Mouse (Mus musculus) brain, embryonic 18.5 days (tissue): ENCODE measurements around the gene Nlgn3.
"Not testable (repeated sequence)": the region's sequence is repeated elsewhere in the genome, so short reads cannot be mapped to it uniquely, and the experiment has no call there.

Source experiments
- DNase-seq: peaks from one replicate; pipeline ENCODE4 v3.0.0-alpha.2; 2012; ENCODE audit warnings: low read depth, low spot score

Gene Nlgn3

DNA sequence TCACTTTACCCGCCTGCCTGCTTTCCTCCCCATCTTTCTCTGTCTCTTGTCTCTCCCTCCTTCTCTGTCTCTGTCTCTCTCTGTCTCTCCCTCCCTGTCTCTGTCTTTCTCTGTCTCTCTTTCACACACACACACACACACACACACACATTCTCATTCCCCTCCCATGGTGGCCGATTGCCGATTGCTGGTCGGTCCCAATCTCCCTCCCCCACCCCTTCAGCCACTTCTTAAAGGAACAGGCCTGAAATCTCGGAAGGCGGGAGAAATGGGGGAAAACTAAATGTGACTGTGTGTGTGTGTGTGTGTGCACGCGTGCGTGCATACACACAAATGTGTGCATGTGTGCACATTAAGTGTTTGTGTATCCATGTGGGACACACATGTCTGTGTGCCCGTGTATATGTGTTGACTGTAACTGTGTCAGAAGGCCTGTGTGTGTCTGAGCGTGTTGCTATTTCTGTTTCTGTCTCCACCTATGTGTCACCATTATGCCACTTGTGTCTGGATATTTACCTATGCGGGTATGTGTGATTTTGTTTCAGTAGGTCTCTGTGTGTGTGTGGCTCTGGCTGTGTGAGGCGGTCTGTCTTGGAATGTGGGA is 1.6 kb downstream of the Nlgn3 start:
- peak; percentile 18 for DNase-seq

DNA sequence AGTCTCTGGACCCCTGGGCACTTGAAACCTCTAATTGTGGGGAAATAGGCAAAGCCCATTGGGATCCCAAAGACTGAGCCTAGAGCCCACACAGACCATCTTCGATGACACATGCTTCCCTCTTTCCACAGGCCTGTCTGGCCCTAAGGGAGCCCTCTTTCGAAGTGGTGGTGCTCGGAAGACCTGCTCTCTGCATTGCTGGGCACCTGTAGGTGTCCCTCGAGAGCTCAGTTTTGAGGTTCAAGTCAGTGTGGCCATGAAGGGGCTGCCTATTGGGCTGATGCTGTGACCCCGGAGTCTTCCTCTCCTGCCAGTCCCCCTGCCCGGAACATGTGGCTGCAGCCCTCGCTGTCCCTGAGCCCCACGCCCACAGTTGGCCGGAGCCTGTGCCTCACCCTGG is 2.7 kb downstream of the Nlgn3 start:
- no peak for DNase-seq

DNA sequence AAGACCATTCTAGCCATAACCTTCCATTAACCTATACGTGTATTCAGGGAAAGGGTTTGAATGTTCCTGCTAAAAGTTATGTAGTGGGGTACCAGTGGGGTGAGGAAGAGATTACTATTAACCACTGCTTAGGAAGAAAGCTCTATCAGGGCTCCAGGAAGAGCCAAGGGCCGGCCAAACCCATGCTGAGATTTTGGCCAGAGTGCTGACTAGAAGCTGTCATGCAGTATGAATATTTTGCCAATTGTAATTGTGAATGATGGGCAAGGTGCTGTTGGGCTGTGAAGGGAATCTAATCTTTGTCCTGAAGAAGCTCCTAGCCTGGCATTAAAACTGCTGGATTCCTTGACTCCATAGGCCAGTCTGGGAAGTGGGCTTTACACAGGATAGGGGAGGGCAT is 5.7 kb downstream of the Nlgn3 start:
- DNase-seq, result no peak

DNA sequence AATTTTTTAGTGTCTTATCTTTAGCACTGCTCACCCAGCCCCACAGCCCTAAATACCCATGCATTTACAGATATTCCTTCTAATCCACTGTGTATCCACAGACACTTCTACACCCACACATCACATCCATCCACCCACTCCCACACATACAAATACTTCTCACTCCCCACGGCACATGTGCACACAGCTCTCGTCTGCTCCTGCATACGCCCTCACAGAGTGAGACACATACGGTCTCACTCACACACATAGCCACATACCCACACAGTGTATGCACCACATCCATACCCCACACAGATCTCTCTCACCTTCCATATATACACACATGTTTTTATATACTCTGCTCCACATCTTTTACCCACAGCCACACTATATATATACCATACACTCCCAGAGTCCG is 10.3 kb downstream of the Nlgn3 start:
- no peak for DNase-seq

DNA sequence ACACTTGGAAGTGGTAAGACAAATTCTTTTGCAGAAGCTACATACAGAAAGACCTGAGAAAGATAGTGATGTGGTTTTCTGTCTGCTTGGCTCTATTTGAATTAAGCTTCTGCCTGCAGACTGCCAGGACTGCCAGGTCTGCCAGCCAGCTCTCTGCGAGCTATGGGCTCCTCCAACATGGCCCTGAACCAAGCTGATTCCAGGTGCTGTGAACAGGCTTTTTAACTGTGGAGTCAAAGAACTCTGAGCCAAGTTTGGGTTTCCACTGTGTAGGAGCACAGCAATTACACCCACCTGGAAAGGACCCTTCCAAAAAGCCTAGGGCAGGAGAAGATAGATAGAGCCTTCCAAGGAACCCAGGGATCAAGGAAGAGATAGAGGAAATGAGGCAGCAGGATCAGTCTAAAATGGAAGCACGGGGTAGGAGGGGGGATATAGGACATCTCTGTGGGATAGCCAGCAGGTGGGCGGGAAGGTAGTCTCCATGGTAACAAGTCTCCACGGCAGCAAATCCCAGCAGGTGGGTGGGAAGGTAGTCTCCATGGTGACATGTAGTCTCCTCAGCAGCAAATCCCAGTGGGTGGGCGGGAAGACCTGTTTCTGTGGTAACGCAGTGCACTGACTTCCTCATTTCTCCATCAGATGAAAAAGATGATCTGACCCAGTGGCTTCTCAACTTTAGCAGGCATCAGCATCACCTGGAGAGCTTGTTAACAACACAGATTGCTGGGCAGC is 14.8 kb downstream of the Nlgn3 start:
- peak; percentile 42 for DNase-seq

DNA sequence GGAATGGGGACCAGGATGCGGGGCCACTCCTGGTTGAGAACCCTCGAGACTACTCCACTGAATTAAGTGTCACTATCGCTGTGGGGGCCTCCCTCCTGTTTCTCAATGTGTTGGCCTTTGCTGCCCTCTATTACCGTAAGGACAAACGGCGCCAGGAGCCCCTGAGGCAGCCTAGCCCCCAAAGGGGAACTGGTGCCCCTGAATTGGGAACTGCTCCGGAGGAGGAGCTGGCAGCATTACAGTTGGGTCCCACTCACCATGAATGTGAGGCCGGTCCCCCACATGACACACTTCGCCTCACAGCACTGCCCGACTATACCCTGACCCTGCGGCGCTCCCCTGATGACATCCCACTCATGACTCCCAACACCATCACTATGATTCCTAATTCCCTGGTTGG is 20.8 kb downstream of the Nlgn3 start:
- no peak for DNase-seq

DNA sequence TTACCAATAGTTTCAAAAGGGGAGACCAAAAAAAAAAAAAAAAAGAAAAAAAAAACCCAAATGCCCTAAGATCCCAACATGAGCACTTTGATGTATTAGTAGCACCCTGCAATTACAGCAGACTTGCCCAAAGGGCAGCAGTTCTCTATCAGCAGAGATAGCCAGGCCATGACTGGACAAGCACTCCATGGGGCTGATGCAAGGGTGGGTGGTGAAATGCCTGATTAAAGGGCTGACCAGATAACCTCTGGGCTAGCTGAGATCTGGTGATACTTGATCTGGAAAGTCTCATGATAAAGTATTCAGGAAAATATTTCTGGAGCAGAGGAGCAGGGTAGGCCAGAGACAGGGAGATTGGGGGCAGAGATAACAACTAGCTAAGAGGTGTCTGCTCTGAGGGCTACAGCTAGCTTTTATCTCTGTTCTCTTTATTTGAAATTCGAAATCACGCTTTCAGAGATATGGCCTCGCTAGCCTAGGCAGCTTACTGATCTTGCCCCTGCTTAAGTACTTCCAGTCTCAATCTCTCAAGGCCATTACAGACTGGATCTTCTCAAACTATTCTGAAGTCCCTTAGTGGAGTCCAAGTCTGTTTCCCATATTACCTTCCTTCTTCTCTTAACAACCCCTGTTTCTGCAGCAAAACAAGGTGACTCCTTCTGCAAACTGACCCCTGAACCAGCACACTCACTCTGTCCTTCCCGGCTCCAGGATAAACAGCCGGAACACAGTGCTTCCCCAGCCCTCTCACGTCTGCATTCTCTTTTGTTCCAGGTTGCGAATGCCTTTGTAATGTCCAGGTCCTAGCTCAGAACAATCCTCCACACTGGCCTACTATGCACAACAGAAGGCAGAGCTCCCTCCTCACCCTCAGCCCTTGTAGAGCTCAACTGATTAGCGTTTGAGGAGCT is 27.3 kb downstream of the Nlgn3 start:
- no peak for DNase-seq

DNA sequence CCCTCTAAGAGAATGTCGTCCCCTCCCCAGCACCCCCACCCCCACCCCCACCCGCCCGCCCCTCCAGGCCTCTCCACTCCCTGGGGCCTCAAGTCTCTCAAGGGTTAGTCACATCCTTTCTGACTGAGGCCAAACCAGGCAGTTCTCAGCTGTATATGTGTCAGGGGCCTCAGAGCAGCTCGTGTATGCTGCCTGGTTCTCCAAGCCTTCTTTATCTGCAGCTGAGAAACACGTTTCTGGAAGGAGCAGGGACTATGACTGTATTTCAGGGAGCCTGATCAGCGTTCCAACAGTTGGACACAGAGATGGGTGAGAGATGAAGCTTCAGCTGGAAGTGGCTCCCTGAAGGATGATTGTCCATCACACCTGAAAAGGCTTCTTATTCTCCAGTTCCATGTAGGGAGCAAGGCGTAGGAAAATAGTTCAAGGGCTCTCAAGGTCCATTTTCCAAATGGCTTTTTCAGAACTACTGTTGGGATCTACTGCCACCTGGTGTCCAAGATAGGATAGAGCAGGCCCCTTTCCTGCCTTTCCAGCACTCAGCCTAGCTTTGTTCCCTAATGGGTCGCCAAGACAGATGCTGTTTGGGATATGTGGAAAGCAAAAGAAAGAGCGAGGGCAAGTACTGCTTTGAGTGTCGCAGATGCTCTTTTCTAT is 30.5 kb downstream of the Nlgn3 start:
- DNase-seq, result no peak

DNA sequence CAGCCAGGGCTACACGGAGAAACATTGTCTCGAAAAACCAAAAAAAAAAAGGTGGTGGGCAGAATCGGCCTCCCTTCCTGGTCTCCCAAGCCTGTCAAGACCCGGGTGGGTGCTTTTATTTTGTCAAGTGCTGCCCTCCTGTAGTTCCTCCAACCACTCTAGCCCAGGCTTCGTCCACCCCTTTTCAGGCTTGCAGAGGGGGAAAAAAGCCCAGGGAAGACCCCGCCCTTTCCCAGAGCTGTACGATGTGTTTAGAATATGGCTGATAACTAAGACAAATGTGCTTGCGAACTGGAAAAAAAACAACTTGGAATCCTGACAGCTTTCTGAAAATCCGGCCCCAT is 33.0 kb downstream of the Nlgn3 start:
- DNase-seq, result no peak

DNA sequence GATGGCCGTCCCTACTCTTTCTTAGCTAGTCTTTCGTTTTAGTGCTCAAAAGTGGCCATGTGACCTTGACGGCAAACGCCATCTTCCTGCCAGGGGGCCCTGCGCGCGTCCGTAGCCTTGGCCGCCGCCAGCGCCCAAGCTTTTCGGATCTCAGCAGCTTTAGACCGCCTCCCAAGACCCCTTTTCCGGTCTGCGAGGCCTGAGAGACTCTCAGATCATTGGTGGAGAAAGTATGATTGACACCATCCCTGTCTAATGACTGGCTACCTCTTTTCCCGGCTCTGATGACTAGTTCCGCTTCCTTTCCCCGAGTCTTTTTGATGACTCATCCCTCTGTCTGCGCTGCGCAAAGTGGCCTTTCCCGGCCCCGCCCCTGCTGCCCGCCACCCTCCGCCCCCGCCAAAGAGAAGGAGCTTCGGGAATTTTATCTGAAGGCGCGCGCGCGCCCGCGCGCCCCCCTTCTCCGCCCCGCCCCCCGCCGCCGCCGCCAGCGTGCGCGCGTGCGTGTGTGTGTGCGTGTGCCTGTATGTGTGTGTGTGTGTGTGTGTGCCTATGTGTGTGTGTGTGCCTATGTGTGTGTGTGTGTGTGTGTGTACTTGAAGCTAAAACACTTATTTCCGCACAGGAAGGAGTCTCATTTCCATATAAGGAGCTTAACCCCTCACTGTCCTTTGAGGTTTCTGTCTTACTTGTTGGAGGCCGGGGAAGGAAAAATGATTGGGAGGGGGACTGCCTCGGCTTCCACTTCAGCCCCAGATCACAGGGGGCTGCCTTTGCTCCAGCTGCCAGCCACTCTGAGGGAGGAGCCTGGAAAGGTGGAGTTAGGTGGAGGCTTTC is 33.6 kb downstream of the Nlgn3 start:
- DNase-seq, result peak; percentile 93

DNA sequence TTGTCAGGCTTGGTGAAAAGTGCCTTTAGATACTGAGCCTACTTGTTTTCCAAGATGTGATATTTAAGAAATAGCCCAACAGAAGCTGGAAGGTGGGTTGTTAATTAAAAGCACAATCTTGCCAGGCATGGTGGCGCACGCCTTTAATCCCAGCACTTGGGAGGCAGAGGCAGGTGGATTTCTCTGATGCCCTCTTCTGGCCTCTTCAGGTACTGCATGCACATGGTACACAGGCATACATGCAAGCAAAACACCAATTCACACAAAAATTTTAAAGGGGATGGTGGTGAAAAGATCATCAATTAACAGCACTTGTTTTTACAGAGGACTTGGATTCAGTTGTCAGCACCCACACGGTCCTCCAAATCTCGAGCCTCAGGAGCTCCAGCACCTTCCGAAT is 35.6 kb downstream of the Nlgn3 start:
- DNase-seq, result no peak

DNA sequence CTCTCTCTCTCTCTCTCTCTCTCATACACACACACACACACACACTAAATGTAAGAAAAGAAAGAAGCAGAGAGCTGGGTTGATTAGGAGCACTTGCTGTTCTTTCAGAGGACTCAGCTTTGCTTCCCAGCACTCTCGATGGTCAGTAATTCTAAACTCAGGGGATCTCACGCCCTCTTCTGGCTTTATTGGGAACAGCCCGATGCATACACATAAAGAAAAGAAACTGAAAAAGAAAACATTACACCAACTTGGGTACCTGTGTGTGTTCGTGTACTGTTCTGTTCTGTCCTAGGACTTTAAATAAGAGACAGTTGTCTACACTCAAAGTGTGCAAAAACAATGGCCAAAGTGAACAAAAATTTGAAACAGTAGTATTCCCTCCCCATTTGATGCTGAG is 39.7 kb downstream of the Nlgn3 start:
- no peak for DNase-seq

DNA sequence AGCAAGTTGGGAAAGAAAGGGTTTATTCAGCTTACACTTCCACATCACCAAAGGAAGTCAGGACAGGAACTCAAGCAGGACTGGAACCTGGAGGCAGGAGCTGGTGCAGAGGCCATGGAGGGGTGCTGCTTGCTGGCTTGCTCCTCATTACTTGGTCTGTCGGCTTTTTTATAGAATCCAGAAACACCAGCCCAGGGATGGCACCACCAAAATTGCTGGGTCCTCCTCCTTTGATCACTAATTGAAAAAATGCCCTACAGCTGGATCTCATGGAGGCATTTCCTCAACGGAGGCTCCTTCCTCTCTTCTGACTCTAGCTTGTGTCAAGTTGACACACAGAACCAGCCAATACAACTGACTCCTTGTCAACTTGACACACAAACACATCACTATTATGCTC is 43.9 kb downstream of the Nlgn3 start:
- DNase-seq, result not testable (repeated sequence)

DNA sequence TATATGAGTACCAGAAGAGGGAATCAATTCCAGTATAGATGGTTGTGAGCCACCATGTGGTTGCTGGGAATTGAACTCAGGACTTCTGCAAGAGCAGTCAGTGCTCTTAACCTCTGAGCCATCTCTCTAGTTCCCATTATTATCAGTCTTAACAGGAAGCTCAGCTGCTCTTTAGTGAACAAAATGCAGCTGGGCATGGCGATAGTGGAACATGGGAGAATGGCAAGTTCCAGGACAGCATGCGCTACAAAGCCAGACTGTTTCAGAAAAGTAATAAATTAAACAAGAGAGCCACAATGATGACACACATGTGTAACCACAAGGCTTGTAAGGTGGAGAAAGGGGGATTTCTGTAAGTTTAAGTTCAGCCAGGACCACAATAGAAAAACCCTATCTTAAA is 46.5 kb downstream of the Nlgn3 start:
- no peak for DNase-seq

DNA sequence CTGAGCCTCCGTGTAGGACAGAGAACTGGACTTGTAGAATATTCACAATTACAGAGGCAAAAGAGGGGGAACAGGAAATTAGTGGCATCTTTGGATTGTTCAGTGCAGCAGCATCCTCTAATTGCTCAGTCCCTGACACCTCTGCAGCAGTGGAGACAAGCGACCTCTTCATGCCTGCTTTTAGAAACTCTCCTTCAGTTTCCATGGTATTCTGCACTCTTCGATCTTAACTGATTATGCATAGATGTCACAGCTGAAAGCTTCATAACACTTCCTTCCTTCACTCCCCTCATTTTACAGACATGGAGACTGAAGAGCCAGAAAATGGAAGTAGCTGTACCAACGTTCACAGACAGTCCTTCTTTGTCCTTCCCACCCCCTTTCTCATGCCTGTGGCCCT is 47.5 kb downstream of the Nlgn3 start:
- no peak for DNase-seq

DNA sequence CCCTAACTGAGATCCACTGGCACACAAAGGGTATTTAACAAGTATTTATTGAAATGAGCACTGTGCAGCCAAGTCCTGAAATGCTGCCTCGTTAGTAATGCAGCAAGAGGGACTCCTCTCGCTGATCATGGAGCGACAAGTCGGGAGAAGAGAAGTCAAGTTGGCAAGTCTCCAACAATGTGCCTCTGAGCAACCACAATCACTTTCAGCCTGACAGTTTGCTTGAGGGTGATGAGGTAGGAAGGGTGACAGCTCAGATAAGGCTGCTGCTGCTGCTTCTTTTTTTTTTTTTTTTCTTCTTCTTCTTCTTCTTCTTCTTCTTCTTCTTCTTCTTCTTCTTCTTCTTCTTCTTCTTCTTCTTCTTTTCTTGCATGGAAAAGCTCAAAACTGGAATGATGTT is 52.2 kb downstream of the Nlgn3 start:
- DNase-seq, result no peak

DNA sequence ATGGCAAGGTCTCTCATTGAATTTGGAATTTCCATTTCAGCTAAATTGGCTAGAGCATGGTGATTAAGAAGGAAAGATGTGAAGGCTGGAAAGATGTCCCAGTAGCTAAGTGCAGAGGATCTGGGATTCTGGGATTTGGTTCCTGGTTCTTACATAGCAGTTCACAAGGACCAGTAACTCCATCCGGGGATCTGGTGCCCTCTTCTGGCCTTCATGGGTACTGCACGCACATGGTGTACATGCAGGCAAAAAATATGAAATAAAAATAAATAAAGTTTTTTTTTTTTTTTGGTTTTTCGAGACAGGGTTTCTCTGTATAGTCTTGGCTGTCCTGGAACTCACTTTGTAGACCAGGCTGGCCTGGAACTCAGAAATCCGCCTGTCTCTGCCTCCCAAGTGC is 59.9 kb downstream of the Nlgn3 start:
- DNase-seq, result not testable (repeated sequence)

DNA sequence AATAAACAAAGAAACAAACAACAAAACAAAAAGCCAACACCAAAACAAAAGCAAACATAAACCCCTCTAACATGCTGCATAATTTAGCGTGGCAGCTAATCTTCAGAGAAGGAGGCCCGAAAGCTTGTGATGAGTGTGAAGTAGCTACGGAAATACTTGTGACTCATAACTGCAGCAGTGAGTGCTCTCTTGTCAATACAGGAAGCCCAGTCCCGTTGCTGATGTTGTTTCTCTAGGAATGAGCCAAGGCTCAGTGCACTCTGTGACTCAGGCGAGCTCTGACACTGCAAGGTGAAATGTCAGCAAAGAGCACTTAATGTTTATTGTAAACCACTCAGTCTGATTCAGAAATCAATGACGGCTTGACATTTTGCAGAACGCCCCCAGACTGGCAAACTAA is 70.0 kb downstream of the Nlgn3 start:
- no peak for DNase-seq

DNA sequence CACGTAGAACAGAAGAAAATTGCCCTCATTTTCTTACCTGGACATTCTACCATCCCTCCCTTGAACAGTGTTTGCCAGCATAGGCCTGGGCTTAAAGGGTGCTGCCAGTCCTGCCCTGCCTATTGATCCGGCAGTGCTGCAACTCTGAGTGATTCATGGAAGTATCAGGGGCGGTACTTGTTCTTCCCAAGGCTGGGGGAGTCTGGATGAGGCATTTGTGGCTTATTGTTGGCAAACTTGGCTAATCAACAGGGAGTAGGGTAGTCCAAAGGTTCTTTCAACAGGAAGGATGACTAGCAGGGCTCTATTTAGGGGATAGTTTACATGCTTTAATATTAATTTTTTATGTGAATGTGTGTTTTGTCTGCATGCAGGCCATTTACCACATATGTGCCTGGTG is 71.6 kb downstream of the Nlgn3 start:
- DNase-seq, result no peak

DNA sequence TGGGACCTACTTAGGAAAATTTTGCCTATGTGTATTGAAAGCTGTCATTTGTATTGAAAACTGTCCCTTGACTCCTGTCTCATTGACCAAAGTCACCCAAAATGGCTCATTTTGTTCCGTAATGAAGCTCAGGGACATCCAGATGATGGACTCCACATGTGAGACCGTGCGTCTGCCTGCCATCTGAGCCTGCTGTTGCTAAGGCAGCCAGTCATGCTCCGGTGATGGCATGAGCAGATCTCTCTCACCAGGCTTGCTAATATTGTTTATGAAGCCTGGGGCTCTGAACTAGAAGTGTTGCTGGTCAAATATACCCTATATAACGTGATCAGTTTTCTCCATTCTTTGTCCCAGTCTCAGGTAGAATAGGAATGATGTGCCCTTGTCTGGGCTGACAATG is 74.0 kb downstream of the Nlgn3 start:
- DNase-seq, result no peak
